Mouse (Mus musculus): ENCODE data around the gene Cdh4. TPM values are rescaled to one million over a fixed set of nuclear protein-coding genes. Genes with fewer than 3 reads are reported as not detected.

The Cdh4 gene
- total RNA-seq, 2 experiments from 2014 or later: not detected

DNA sequence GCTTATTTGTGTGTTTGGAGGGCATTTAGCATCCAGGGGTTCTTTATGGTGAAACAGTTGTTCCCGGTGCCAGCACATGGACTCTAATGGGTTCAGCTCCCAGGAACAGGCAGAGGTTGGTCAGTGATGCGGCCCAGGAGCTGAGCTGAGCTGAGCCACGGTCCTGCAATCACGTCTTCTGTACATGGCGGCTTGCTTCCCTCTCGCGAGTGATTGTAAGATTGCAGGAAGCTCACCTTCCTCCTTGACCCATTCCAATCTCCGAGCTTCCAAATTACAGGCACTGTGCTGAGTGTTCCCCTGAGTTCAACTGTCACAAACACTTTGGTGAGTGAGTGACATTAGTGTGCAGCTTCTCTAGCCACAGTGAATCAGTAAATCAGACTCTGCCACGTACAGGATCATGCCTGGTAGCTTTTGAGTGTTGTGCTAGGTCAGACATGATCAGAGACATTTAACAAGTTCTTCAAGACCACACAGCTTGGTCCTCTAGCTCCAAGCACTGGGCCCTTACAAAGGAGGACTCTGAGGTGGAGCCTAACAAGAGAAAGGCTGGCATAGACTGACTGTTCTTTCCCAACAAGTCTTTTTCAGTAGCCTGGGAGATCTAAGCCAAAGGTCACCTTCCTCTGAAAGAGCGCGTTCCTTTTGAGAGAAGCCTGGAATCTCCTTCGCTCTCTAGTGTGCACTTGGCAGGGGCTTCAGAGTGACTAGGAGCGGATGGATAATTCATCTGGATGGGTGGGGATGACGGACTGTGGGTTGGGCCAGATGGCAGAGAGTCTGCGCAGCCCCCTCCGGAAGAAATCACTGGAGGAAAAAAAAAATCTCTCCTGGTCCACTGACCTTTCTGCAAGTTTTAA, 324.7 kb downstream of the Cdh4 start:
- no peak for ATAC-seq (replicated peaks; ENCODE audit: low FRiP score, poor library complexity, severe bottlenecking)

DNA sequence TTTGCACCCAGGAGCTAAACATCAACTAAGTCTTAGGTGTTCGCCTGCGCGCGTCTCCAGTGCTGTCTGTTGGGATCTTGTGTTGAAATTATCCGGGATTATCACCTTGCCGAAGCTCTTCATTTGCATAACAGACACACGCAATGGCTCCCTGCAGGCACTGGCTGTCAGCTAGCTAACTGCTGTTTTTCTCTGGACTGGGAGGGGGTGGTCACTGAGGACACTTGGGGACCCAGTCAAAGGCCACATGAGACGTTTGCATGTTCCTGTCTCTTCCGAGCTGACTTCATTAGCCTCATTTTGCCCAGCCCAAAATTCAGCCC, 325.3 kb downstream of the Cdh4 start:
- ATAC-seq (replicated peaks; ENCODE audit: low FRiP score, poor library complexity, severe bottlenecking): no peak

GRCm38 (mm10) chr2:179769137-179769536, 326.9 kb downstream of the Cdh4 start:
- no peak for ATAC-seq (replicated peaks; ENCODE audit: low FRiP score, poor library complexity, severe bottlenecking)

- no peak for ATAC-seq (replicated peaks; ENCODE audit: low FRiP score, poor library complexity, severe bottlenecking)
These were observed 327.7 kb downstream of the Cdh4 start for GRCm38 (mm10) chr2:179769943-179770342.

- no peak for ATAC-seq (replicated peaks; ENCODE audit: low FRiP score, poor library complexity, severe bottlenecking)
These were observed 332.3 kb downstream of the Cdh4 start for GRCm38 (mm10) chr2:179774440-179775110.

- ATAC-seq (replicated peaks; ENCODE audit: low FRiP score, poor library complexity, severe bottlenecking): no peak
These were observed 333.9 kb downstream of the Cdh4 start for GRCm38 (mm10) chr2:179775999-179776705.

DNA sequence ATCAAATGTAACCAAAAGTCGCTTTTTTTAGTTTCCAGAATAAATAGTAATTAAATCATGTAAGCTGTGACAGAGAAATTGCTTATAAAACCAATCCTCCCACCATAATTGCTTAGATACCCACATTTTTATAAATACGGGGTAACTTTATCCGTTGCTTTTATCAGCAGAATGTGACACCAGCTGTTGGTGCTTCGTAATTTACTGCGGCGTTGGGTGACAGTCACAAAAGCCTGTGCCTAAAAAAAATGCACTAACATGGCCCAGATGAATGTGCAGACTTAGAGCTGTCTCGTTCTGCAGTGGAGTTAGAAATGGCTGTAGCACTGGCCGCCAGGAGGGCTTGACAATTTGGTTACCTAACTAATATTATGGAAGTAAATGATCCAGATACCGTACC, 337.0 kb downstream of the Cdh4 start:
- no peak for ATAC-seq (replicated peaks; ENCODE audit: low FRiP score, poor library complexity, severe bottlenecking)

GRCm38 (mm10) chr2:179780961-179781360, 338.7 kb downstream of the Cdh4 start:
- ATAC-seq (replicated peaks; ENCODE audit: low FRiP score, poor library complexity, severe bottlenecking): no peak

DNA sequence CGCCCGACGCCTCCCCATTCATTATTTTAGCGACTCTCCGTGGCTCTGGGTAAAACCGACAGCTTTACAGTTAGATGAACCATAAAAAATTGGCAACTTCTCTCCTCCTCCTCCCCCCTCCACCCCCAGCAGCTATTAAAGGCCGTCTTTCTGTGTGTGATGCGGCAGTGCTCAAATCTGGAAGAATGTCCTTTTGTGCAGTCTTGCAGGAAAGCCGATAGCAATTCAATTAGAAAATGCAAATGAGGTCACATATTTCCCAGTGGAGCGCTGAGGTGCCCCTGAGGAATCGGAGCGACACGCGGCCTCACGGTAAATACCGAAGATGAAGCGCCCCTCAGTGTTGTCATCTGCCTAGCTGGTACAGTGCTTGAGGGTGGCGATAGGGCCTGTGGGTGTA, 345.0 kb downstream of the Cdh4 start:
- no peak for ATAC-seq (replicated peaks; ENCODE audit: low FRiP score, poor library complexity, severe bottlenecking)

- no peak for ATAC-seq (replicated peaks; ENCODE audit: low FRiP score, poor library complexity, severe bottlenecking)
These were observed 345.6 kb downstream of the Cdh4 start for GRCm38 (mm10) chr2:179787797-179788196.

DNA sequence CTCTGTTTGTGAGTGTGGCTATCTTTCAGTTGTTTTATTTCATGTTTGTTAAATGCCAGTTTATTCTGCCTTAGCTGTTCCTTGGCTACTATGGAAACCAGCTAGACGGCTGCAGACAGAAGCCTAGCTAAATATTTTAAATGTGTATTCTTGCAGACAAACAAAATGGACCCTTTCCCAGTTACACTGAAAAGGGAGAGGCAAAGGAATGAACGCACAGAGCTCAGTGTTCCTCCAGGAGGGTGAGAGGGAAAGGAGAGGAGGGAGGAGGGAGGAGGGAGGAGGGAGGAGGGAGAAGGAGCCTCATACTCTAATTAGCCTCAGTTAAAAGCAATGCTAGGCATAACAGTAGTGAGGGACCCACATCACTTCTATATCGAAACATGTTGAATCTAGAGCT, 348.5 kb downstream of the Cdh4 start:
- no peak for ATAC-seq (replicated peaks; ENCODE audit: low FRiP score, poor library complexity, severe bottlenecking)

DNA sequence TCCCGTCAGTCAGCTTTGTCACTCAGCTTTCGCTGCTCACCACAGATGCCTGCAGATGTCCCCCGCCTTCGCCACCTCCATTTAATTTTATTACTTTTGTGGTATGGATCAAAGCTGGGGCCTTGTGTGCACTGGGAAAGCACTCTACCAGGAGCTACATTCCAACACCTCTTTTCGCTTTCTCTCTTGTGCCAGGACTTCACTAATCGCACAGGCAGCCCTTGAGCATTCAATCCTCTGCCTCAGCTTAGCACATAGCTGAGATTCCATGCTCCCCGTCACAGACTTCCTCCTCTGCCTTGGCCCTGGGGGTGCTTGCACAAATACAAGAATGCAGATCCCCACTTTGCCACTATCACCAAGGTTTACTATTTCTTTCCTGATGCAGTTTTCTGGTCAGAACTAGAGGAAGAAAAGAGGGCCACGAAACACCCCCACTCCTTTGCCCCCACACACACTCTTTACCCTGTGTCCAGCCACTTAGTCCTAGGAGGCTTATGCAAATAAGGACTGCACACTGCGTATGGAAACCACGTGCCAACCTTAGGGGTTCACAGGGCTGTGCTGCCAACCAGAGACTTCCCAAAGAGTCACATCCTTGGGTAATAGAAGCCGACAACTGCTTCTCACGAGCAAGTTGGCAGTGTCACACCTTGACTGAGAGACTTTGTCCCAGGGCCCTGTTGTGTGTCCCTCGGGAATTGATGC, 350.3 kb downstream of the Cdh4 start:
- no peak for ATAC-seq (replicated peaks; ENCODE audit: low FRiP score, poor library complexity, severe bottlenecking)

GRCm38 (mm10) chr2:179794354-179794753, 352.1 kb downstream of the Cdh4 start:
- ATAC-seq (replicated peaks; ENCODE audit: low FRiP score, poor library complexity, severe bottlenecking): no peak

DNA sequence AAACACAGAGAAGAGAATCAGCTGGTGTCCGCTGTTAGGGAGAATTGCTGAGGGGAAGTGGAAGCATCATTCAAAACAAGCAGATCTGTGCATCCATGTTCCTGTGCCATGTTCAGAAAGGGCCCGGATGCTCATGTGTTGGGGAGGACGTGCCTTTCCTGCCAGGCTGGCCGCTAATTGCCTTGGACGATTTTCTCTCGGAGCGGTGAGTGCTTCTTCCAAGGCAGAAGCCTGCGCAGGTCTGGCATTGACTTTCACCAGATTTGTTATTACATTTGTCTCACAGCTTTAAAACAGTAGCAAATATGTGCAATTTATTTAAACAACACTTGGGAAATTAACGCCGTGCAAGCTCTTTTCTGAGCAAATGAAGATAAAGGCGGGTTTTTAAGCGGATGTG, 353.2 kb downstream of the Cdh4 start:
- no peak for ATAC-seq (replicated peaks; ENCODE audit: low FRiP score, poor library complexity, severe bottlenecking)

- ATAC-seq (replicated peaks; ENCODE audit: low FRiP score, poor library complexity, severe bottlenecking): no peak
These were observed 357.8 kb downstream of the Cdh4 start for GRCm38 (mm10) chr2:179799906-179800532.

DNA sequence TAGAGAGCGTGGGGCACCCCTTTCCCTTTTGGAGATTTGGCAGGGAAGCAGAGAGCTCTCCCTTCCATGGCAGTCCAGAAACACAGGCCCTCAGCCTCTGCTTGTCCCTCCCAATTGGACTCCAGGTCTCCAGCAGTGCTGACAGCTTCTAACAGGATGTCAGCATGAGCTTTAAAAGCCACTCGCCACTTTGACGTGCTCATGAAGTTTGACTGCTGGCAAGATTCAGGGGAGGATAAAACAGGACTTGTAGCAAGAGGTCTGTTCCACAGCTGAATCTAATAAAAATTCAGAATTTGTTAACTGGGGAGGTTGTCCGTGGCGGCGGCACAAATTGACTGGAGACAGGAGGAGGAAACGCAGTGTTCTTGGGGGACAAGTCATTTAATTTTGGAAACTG, 358.8 kb downstream of the Cdh4 start:
- no peak for ATAC-seq (replicated peaks; ENCODE audit: low FRiP score, poor library complexity, severe bottlenecking)

- no peak for ATAC-seq (replicated peaks; ENCODE audit: low FRiP score, poor library complexity, severe bottlenecking)
These were observed 360.2 kb downstream of the Cdh4 start for GRCm38 (mm10) chr2:179802411-179802810.

GRCm38 (mm10) chr2:179811086-179811485, 368.9 kb downstream of the Cdh4 start:
- no peak for ATAC-seq (replicated peaks; ENCODE audit: low FRiP score, poor library complexity, severe bottlenecking)

DNA sequence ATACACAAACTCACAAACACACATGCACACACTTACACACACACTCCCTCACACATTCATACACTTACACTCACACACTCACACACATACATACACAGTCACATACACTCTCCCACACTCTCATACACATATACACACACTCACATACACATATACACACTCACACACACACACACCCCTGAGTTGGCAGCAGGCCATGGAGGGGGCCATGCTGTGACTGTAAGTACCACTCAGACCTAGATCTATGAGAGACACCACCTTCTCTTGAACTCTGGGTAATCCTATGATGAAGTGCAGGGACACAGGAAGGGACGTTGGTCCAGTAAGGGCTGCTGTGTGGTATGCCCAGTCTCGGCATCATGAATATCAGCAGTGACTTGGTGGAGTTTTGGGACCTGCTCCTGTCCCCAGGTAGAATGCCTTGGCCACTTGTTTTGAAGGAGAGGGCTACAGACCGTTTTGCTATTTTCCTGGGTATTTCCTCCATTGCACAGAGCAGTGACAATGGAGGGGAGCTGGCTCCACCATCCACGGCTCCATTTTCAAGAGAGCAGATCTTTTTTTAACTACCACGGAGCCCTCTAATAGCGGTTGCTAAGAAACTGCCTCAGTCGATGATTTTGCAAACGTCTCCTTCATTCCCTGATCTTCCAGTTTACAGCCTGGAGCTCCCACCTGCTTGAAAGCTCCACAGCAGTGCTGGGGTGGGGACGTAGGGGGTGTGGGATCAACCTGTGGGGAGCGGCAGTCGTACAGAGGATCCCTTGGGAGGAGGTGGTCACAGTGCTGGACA, 371.0 kb downstream of the Cdh4 start:
- ATAC-seq (replicated peaks; ENCODE audit: low FRiP score, poor library complexity, severe bottlenecking): no peak
